Mouse (Mus musculus): ENCODE results near the gene Ddx41.

DNA sequence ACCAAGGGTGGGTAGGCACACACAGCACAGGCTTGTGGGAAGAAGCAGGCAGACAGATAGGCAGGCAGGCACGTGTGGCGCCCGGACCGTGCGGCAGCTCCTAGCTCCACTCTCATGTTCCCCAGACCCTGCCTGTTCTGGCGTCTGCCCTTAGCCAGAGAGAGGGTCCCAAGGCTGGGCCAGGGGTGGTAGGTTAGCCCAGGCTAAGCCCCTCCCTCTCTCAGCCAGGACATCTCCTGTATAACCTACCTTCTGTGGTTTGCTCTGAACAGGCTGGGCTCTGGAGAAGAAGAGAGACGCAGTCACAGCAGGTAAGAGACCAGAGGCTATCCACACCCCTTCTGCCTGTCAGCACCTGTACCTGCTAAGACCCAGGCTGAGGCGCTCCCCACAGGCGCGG is 27.9 kb downstream of the Ddx41 start:
- TF ChIP-seq POLR2A (IDR thresholded peaks at IDR 0.05; ENCODE audit: insufficient read depth, low read length), result no peak
- no peak for TF ChIP-seq CTCF (IDR thresholded peaks at IDR 0.05; ENCODE audit: low read depth, low read length)
- TF ChIP-seq EP300 (IDR thresholded peaks at IDR 0.05; ENCODE audit: insufficient read depth, low read depth, low read length), result no peak
